Mouse (Mus musculus) kidney, embryonic 14.5 days (tissue): ENCODE results near the gene Gm3448. TPM values are rescaled to one million over a fixed set of nuclear protein-coding genes. Genes with fewer than 3 reads are reported as not detected.
A peak's percentile ranks its signal among the peaks of the same experiment; 100 is the strongest.
"Not testable (repeated sequence)": the region's sequence is repeated elsewhere in the genome, so short reads cannot be mapped to it uniquely, and the experiment has no call there.

Source experiments
- ATAC-seq: fragments of 200-750 bp; cut with Nextera tagmentation; 2 replicates; pipeline ENCODE4 v1.8.0; 2017; ENCODE audit warnings: moderate number of reproducible peaks, mild to moderate bottlenecking, moderate TSS enrichment, moderate library complexity; ENCODE audit not compliant: low FRiP score, low TSS enrichment
- H3K27ac ChIP-seq: fragments of 300-500 bp; sonication (generic); 2 replicates; pipeline ENCODE4 v1.5.1; 2014; ENCODE audit warnings: low read depth, mild to moderate bottlenecking, low read length, moderate library complexity, mixed read lengths
- H3K27me3 ChIP-seq: fragments of 300-500 bp; sonication (generic); 2 replicates; pipeline ENCODE4 v1.6.1; 2014; ENCODE audit warnings: mild to moderate bottlenecking, low read length; ENCODE audit not compliant: control insufficient read depth, insufficient read depth
- H3K36me3 ChIP-seq: fragments of 300-500 bp; sonication (generic); 2 replicates; pipeline ENCODE4 v1.6.1; 2014; ENCODE audit warnings: low read length, mixed read lengths; ENCODE audit not compliant: control insufficient read depth, insufficient read depth
- H3K4me1 ChIP-seq: fragments of 300-500 bp; sonication (generic); 2 replicates; pipeline ENCODE4 v1.6.1; 2014; ENCODE audit warnings: low read length, mixed read lengths; ENCODE audit not compliant: control insufficient read depth, insufficient read depth
- H3K4me2 ChIP-seq: fragments of 300-500 bp; sonication (generic); replicated peaks from 2 replicates; pipeline ENCODE4 v1.6.1; 2014; ENCODE audit warnings: low read depth, mild to moderate bottlenecking, low read length
- H3K4me3 ChIP-seq: fragments of 300-500 bp; sonication (generic); 2 replicates; pipeline ENCODE4 v1.5.1; 2014; ENCODE audit warnings: mild to moderate bottlenecking, low read length
- H3K9ac ChIP-seq: fragments of 300-500 bp; sonication (generic); 2 replicates; pipeline ENCODE4 v1.6.1; 2014; ENCODE audit warnings: low read depth, mild to moderate bottlenecking, low read length, moderate library complexity
- H3K9me3 ChIP-seq: fragments of 300-500 bp; sonication (generic); 2 replicates; pipeline ENCODE4 v1.6.1; 2016; ENCODE audit warnings: low read length; ENCODE audit not compliant: control insufficient read depth
- WGBS: fragments of 180-500 bp; shearing (Covaris S2); extraction: QIAGEN DNeasy Blood & Tissue Kit; methylation state at CpG from one replicate; pipeline ENCODE4 v1.1.7; 2014; 5-methylcytosine and 5-hydroxymethylcytosine counted together
- polyA plus RNA-seq: library from polyadenylated mRNA; unstranded; fragments of >200 nt; fragmentation: Nextera tagmentation; extraction: Ambion mirVana; gene quantifications from 2 replicates; pipeline ENCODE4 v1.2.1, GENCODE M21; 2014

Gm3448 gene
- polyA plus RNA-seq, 1 experiment from 2014 or later = 4.0 TPM

DNA sequence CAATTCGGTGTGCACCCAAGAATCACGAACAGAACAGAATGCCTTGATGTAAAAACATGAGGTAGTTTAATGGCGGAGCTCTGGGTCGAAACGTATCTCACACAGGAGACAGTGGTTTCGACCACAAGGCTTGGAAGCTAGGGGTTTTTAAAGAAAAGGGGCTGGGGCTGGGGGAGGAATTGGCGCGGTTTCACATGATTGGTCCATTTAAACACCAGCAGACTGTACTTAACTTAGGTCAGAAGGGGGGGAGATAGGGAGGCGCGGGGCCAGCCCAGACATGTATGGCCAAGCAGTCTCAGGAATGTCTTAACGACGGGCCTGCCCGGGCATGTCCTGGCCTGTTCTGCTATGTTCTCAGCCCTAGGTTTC, 12.5 kb upstream of the Gm3448 start:
- H3K4me3 ChIP-seq, H3K27ac ChIP-seq, H3K4me2 ChIP-seq, H3K27me3 ChIP-seq, ATAC-seq, H3K9me3 ChIP-seq, H3K9ac ChIP-seq, H3K4me1 ChIP-seq: not testable (repeated sequence)
- 90% methylated on average over 10 of the region's 13 CpGs for WGBS
- peaks cover 14% of the 10 kb centered on the region; the same call in 1 of the 2 replicates for H3K36me3 ChIP-seq

DNA sequence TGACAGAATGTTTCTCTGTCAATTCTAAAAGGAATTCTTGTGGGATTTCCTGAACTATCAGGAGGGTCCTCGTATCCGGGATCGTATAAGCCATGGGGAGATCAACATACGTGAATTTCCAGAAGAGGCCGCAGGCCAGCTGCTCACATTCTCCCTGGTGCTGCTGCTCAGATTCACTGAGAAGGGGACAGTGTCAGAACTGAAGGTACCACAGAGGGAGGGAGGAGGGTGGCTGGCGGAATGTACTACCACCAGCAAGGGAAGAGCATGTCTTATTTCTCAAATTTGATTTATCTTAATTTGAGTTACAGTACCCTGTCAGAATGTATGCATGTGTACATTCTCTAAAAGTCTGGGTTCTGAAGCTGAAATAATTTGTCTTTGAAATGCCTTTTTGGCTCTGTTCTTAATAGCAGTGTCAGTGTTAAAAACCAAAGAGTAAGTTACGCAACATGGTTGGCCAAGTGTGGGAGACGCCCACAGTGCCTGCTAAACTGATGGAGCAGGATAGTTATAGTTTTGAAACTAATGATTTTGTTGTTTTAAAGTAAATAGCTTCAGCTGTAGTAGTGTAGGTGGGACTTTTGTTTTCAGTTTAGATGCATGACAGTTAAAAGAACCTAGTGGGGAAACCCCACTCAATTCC, 12.0 kb upstream of the Gm3448 start:
- not testable (repeated sequence) for H3K36me3 ChIP-seq, H3K4me3 ChIP-seq, H3K9ac ChIP-seq, H3K9me3 ChIP-seq, H3K4me1 ChIP-seq, H3K27me3 ChIP-seq, H3K27ac ChIP-seq, H3K4me2 ChIP-seq, ATAC-seq
- whole genome bisulfite sequencing = 90% methylated on average over 5 of the region's 8 CpGs

DNA sequence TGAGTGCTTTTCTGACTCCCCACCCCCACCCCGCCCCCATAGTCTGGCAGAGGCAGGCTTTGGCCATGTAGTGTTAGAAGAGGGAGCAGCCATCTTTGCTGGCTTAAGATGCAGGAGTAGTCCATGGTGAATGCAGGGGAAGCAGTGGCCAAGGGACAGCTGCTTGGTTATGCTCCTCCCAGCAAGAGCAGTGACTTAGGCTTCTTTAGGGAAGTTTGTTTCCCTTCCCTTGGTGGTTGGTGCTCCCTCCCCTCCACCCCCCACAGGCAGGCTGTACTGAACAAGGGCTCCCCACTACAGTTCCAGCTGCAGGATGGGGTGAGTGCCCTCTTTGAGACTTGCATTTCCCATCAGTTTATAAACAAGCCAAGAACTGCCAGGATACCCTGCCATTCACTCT, 11.4 kb upstream of the Gm3448 start:
- not testable (repeated sequence) for H3K9ac ChIP-seq, H3K4me2 ChIP-seq, H3K9me3 ChIP-seq, H3K36me3 ChIP-seq, H3K4me1 ChIP-seq, H3K27ac ChIP-seq, H3K27me3 ChIP-seq, H3K4me3 ChIP-seq
- WGBS = 57% methylated on average over 1 of the region's 1 CpGs
- ATAC-seq = 0 out of 2 replicates have a peak, but pooled peaks have one; percentile 9

DNA sequence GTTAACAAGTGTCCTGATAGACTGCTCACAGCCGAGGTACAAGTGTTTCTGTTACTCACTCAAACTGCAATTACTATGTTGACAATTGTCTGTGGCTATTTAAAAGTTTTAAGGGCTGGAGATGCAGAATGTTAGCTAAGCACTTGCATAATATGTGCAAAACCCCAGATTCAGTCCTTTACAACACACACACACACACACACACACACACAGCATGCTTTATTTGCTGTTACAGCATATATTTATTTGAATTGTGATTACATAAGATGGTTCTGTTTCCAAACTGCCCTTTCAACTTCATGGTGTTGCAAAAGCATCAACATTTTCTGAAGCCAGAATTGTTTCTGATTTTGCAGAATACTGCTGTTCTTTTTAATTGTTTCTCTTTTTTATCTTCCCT, 9.0 kb upstream of the Gm3448 start:
- WGBS = no CpG with 5 or more reads among the region's 1 CpGs

DNA sequence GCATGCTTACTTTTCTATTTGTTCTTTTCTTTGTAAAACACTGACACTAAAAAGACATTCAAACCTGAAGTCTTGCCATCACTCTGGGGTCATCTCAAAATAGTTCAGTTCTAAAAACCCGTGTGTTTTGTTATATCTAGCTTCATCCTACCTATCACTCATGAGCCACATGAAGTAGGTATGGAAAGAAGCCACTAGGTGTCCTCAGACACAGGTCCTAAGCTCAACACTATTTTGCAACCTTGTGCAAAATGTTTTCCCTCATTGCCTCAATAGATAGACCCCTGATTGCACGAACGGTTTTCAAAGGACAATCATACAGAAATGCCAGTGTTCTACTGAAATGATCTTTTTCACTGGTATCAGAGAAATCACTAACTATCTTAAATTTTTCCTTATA, 882 bp downstream of the Gm3448 start:
- H3K9ac ChIP-seq, H3K27ac ChIP-seq, H3K4me2 ChIP-seq, H3K36me3 ChIP-seq, ATAC-seq, H3K4me3 ChIP-seq, H3K27me3 ChIP-seq, H3K9me3 ChIP-seq, H3K4me1 ChIP-seq: not testable (repeated sequence)
- no CpG with 5 or more reads among the region's 3 CpGs for WGBS

More for the DNA sequence above, 9.0 kb upstream of the Gm3448 start:
- not testable (repeated sequence) for H3K9ac ChIP-seq, H3K9me3 ChIP-seq, H3K36me3 ChIP-seq, H3K4me2 ChIP-seq, ATAC-seq, H3K4me3 ChIP-seq, H3K27me3 ChIP-seq, H3K4me1 ChIP-seq, H3K27ac ChIP-seq

DNA sequence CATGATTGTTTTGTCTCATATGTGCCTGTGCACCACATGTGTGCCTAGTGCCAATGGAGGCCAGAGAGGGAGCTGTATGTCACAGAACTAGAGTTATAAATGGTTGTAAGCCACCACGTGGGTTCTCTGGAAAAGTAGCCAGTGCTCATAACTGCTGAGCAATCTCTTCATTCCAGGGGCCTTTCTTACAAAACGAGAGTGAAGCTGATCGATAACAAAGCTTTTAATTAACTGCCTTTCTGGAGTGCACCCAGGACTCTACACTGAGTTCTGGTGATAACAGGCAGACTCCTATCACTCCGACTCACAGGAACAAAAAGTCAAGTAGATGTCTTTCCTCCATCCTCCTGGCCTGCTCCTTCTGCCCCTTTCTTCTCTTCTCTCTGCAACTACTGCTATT, 9.9 kb downstream of the Gm3448 start:
- not testable (repeated sequence) for H3K4me1 ChIP-seq, H3K4me3 ChIP-seq, H3K27ac ChIP-seq, H3K27me3 ChIP-seq, H3K36me3 ChIP-seq, H3K9me3 ChIP-seq, H3K9ac ChIP-seq, ATAC-seq, H3K4me2 ChIP-seq
- WGBS = no CpG with 5 or more reads among the region's 4 CpGs

DNA sequence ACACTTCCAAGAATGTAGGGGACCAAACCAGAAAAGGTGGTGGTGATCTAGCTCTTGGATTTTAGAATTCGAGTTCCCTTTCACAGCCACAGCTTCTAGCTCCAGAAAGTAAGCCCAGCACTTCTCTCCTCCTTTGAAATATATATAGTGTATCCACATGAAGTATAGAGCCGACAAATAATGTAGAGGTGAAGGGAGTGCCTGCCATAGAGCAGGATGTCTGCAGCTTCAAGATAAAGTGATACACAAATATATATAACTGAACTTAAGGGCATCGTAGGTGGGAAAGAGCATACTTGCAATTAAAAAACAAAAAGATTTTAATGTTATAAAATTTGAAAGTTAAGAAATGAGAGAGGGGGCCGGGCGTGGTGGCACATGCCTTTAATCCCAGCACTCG, 15.8 kb downstream of the Gm3448 start:
- not testable (repeated sequence) for H3K9me3 ChIP-seq, H3K4me2 ChIP-seq, H3K27ac ChIP-seq, H3K4me3 ChIP-seq, H3K9ac ChIP-seq, ATAC-seq, H3K36me3 ChIP-seq, H3K27me3 ChIP-seq, H3K4me1 ChIP-seq
- WGBS = no CpG with 5 or more reads among the region's 6 CpGs

DNA sequence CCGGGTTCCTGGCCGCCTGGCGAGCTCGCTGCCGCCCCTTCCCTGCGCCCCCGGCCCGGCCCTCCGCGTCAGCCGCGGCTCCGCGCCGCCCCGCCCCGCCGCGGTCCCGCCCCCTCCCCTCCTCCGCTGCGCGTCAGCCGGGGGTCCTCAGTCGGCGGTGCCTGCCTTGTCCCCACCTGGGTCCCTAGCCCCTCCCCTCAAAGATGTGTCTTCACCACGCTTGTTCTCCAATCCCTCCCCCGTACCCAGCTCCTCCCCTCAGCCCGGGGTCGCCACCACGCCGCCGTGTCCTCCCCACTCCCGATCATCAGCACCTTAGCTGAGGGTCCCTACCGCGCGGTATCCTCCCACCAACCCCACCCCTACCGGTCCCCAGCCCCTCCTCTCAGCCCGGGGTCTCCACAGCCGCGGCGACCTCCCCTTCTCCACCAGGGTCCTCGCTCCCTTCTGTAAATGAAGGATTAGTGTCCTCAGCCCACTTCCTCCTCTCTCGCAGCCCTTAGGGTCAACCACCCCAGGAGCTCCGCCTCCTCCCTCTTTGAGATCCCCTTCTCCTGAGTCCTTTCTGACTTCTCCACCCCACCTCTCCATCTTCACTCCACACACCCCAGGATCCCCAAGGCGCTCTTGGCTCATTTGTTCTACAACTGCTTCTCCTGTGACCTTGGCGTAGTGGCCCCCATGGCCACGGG, 16.7 kb downstream of the Gm3448 start:
- H3K27ac ChIP-seq, H3K36me3 ChIP-seq: not testable (repeated sequence)

DNA sequence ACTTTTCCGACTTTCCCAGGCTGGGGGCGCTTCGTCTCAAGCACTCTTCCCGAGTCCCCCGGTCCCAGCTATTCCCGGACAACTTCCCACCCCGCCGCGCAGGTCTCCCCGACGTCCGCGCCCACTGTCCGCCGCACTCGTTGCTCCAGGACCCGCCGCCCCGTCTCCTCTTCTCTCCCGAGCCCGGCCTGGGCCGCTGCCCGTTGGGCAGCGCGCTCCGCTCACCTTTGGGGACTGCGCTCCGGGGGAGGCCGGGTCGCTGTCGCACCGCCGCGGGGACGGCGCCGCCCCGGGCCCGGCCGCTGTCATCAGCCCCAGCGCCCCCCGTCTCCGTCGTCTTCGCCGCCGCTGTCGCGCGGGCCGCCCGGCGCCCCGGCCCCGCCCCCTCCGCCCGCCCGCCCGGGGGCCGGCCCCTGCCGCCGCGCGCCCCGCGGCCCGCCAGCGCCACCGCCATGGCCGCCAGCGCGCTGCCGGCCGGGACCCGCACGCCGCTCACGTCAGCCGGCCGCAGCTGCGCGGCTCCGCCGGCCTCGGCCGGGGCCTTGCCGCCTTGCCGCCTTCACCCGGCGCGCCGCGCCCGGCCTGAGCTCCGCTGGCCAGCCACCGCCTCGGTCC, 17.4 kb downstream of the Gm3448 start:
- WGBS = no CpG with 5 or more reads among the region's 97 CpGs
- not testable (repeated sequence) for H3K9ac ChIP-seq, H3K4me1 ChIP-seq, H3K27ac ChIP-seq, H3K36me3 ChIP-seq, H3K9me3 ChIP-seq, H3K4me2 ChIP-seq, H3K27me3 ChIP-seq, H3K4me3 ChIP-seq
- peak; percentile 84 for ATAC-seq

More for the DNA sequence above, 16.7 kb downstream of the Gm3448 start:
- no CpG with 5 or more reads among the region's 48 CpGs for WGBS
- H3K9me3 ChIP-seq, H3K4me3 ChIP-seq, H3K4me1 ChIP-seq, H3K4me2 ChIP-seq, H3K9ac ChIP-seq, H3K27me3 ChIP-seq: not testable (repeated sequence)
- peak; percentile 93 for ATAC-seq
